Comparison of ENCODE assay signal across 16 mouse cellular contexts in genomic region chr4:102539598-102540180, GRCm38 (mm10).
"Had no signal": no experiment of that assay in that cellular context is flagged by ENCODE, and none has a peak within 500 bp of the region (broad histone marks: within the 10 kb centered on the region; RNA-seq: fewer than 3 reads in every experiment).

No protein-coding gene starts in this region.

- H3K4me3 ChIP-seq: limb, embryonic 15.5 days; liver, embryonic 12.5 days; midbrain, embryonic 10.5 days; myocyte; neural tube, embryonic 15.5 days had no signal

- H3K4me1 ChIP-seq: limb, embryonic 15.5 days; liver, embryonic 12.5 days; neural tube, embryonic 15.5 days had no signal

- H3K27ac ChIP-seq: limb, embryonic 15.5 days; liver, embryonic 12.5 days; midbrain, embryonic 10.5 days; neural tube, embryonic 15.5 days had no signal

- H3K36me3 ChIP-seq: limb, embryonic 15.5 days; liver, embryonic 12.5 days; midbrain, embryonic 10.5 days; neural tube, embryonic 15.5 days had no signal

- H3K9ac ChIP-seq: limb, embryonic 15.5 days; liver, embryonic 12.5 days; lung, embryonic 14.5 days; neural tube, embryonic 15.5 days had no signal

- H3K4me2 ChIP-seq: limb, embryonic 15.5 days; liver, embryonic 12.5 days; lung, embryonic 14.5 days; neural tube, embryonic 15.5 days had no signal

- DNase-seq: kidney, postnatal 25 days; layer of hippocampus, adult 9-11 months; layer of hippocampus, postnatal 36 days; lung, embryonic 14.5 days; lung, postnatal 10 days; lung, postnatal 4 days; midbrain, embryonic 14.5 days; right cerebral cortex, adult 18-20 months; right cerebral cortex, postnatal 25 days; thymus, adult 2 months; thymus, postnatal 25 days had no signal

- H3K9me3 ChIP-seq: limb, embryonic 15.5 days; liver, embryonic 12.5 days; midbrain, embryonic 10.5 days; neural tube, embryonic 15.5 days had no signal

- ATAC-seq: liver, embryonic 12.5 days had no signal

- H3K27me3 ChIP-seq: limb, embryonic 15.5 days; liver, embryonic 12.5 days; neural tube, embryonic 15.5 days had no signal
